Mouse (Mus musculus): ENCODE data around the gene Tmem150b. TPM values are rescaled to one million over a fixed set of nuclear protein-coding genes. Genes with fewer than 3 reads are reported as not detected.

Gene Tmem150b
- polyA plus RNA-seq, 1 experiment from 2014 or later, result 0.18 TPM

DNA sequence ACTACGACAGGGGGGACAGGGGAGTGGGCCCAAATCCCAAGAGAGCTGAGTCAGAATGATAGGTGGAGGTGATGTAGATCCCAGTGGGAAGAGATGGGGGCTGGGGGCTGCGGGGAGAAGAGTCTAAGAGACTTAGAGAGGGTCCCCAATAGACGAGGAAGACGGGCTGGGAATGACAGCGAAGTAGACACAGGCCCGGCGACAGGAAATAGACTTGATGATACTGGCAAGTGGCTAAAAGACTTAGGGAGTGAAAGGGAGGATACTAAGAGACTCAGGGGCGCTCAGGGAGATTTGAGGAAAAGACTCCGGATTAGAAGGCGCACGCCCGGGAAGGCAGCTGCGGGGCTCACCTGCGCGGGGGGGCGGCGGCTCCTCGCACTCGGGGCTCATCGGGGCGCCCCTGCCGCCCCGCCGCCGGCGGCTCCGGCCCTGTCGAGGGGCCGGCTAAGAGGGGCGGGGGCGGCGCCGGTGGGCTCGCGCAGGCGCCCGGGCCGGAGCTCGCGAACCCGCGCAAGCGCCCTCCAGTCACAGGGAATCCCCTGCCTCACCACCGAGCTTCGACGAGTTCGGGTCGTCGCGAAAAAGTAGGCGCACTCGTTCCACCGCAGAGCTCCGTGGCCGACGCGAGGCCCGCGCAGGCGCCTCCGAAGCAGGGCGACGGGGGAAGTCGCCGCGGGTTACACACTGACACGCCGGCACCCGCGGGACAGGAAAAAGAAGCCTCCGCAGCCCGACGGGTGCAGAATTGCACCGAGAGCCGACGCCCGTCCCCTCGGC is 66.7 kb downstream of the Tmem150b start:
- peak; percentile 75 for ATAC-seq (ENCODE audit: low FRiP score, low read depth)
- Histone ChIP-seq H3K4me3 (peak overlapping the region; percentile 90), H3K4me2 (replicated peaks) (peak overlapping the region; percentile 87), H3K4me1 (peaks cover 34% of the 10 kb centered on the region), H3K27me3 (no peaks in the 10 kb centered on the region), H3K9me3 (no peaks in the 10 kb centered on the region), H3K27ac (replicated peaks) (peak overlapping the region; percentile 95), H3K9ac (replicated peaks) (peak overlapping the region; percentile 95), H3K36me3 (peaks cover 18% of the 10 kb centered on the region)
- WGBS, result under 1% methylated on average over 64 of the region's 78 CpGs

DNA sequence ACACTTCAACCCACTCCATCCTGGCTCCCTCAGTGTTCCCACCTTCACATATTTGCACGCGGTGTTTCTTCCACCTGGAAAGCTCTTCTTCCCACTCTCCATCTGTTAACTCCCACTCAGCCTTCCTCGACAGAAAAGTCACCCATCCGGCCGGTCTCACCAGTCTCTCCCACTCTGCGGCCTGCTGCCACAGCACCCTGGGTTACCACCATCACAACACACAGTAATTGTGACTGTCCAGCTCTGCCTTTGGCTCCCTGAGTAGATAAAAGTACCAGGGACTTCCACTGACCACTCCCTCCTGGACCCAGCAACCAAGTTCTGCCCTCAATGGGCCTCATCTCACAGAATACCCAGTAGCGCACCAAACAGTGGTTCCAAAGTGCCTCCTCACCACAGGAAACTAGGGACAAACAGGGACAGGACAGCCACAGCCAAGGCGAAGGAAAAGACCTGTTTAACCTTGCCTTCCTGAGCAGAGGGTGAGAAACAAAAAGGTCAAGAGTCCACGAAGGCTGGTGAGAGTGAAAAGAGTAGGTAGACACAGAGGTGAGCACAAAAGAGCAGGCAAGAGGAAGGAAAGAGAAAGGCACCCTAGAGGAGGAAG is 67.4 kb downstream of the Tmem150b start:
- no peaks in the 10 kb centered on the region for H3K9me3 ChIP-seq
- 61% methylated on average over 9 of the region's 9 CpGs for WGBS
- peak overlapping the region; percentile 95 for H3K9ac ChIP-seq (replicated peaks)
- H3K27ac ChIP-seq (replicated peaks), result peak overlapping the region; percentile 95; the same call in 1 of the 2 replicates
- H3K4me2 ChIP-seq (replicated peaks), result peak overlapping the region; percentile 87
- ATAC-seq (ENCODE audit: low FRiP score, low read depth), result no peak
- H3K4me1 ChIP-seq, result peaks cover 34% of the 10 kb centered on the region
- H3K27me3 ChIP-seq, result no peaks in the 10 kb centered on the region
- peak overlapping the region; percentile 90 for H3K4me3 ChIP-seq
- H3K36me3 ChIP-seq, result peaks cover 20% of the 10 kb centered on the region

Other genes starting within 250 kb of the Tmem150b start
- gene Ppp1r12c, start 223.6 kb downstream of the Tmem150b start, polyA plus RNA-seq (2016; fragmentation: Nextera tagmentation; extraction: Ambion mirVana), result 61.2 and 67.3 TPM in 2 replicates
- gene Tnnt1, start 208.9 kb downstream of the Tmem150b start, polyA plus RNA-seq (2016; fragmentation: Nextera tagmentation; extraction: Ambion mirVana), result 10.9 and 11.1 TPM in 2 replicates
- gene Tnni3, start 201.0 kb downstream of the Tmem150b start, polyA plus RNA-seq (2016; fragmentation: Nextera tagmentation; extraction: Ambion mirVana), result 1.9 and 3.3 TPM in 2 replicates
- gene Dnaaf3, start 192.8 kb downstream of the Tmem150b start, polyA plus RNA-seq (2016; fragmentation: Nextera tagmentation; extraction: Ambion mirVana), result 1.9 and 2.1 TPM in 2 replicates
- 30.9 and 33.8 TPM in 2 replicates for gene Syt5, start 177.7 kb downstream of the Tmem150b start, polyA plus RNA-seq (2016; fragmentation: Nextera tagmentation; extraction: Ambion mirVana)
- 0.10 and 0.14 TPM in 2 replicates for gene Ptprh, start 121.2 kb downstream of the Tmem150b start, polyA plus RNA-seq (2016; fragmentation: Nextera tagmentation; extraction: Ambion mirVana)
- 2.8 TPM in 2 replicates for gene Tmem86b, start 93.8 kb downstream of the Tmem150b start, polyA plus RNA-seq (2016; fragmentation: Nextera tagmentation; extraction: Ambion mirVana)
- gene Ppp6r1, start 66.2 kb downstream of the Tmem150b start, polyA plus RNA-seq (2016; fragmentation: Nextera tagmentation; extraction: Ambion mirVana), result 13.8 and 13.9 TPM in 2 replicates
- 111 and 113 TPM in 2 replicates for gene Hspbp1, start 40.2 kb downstream of the Tmem150b start, polyA plus RNA-seq (2016; fragmentation: Nextera tagmentation; extraction: Ambion mirVana)
- 5.4 and 5.7 TPM in 2 replicates for gene Brsk1, start 34.6 kb downstream of the Tmem150b start, polyA plus RNA-seq (2016; fragmentation: Nextera tagmentation; extraction: Ambion mirVana)
- 89.3 and 91.6 TPM in 2 replicates for gene Kmt5c, start 14.9 kb upstream of the Tmem150b start, polyA plus RNA-seq (2016; fragmentation: Nextera tagmentation; extraction: Ambion mirVana)
- gene Cox6b2, start 27.8 kb upstream of the Tmem150b start, polyA plus RNA-seq (2016; fragmentation: Nextera tagmentation; extraction: Ambion mirVana), result 33.7 and 45.8 TPM in 2 replicates
- gene Fam71e2, start 46.1 kb upstream of the Tmem150b start, polyA plus RNA-seq (2016; fragmentation: Nextera tagmentation; extraction: Ambion mirVana), result not detected in 2 replicates
- gene Il11, start 57.6 kb upstream of the Tmem150b start, polyA plus RNA-seq (2016; fragmentation: Nextera tagmentation; extraction: Ambion mirVana), result 0.36 and 0.38 TPM in 2 replicates
- not detected in 2 replicates for gene Tmem190, start 57.7 kb upstream of the Tmem150b start, polyA plus RNA-seq (2016; fragmentation: Nextera tagmentation; extraction: Ambion mirVana)
- 2.5 TPM in 2 replicates for gene Tmem238, start 64.4 kb upstream of the Tmem150b start, polyA plus RNA-seq (2016; fragmentation: Nextera tagmentation; extraction: Ambion mirVana)
- gene Rpl28, start 67.6 kb upstream of the Tmem150b start, polyA plus RNA-seq (2016; fragmentation: Nextera tagmentation; extraction: Ambion mirVana), result 300 and 313 TPM in 2 replicates
- gene Ube2s, start 87.3 kb upstream of the Tmem150b start, polyA plus RNA-seq (2016; fragmentation: Nextera tagmentation; extraction: Ambion mirVana), result 384 TPM in 2 replicates
- gene Shisa7, start 119.4 kb upstream of the Tmem150b start, polyA plus RNA-seq (2016; fragmentation: Nextera tagmentation; extraction: Ambion mirVana), result 3.3 and 4.7 TPM in 2 replicates
- 4.6 and 5.1 TPM in 2 replicates for gene Isoc2b, start 145.0 kb upstream of the Tmem150b start, polyA plus RNA-seq (2016; fragmentation: Nextera tagmentation; extraction: Ambion mirVana)
- gene Isoc2a, start 151.9 kb upstream of the Tmem150b start, polyA plus RNA-seq (2016; fragmentation: Nextera tagmentation; extraction: Ambion mirVana), result 0.68 and 0.80 TPM in 2 replicates
- gene Gm36210, start 181.3 kb upstream of the Tmem150b start, polyA plus RNA-seq (2016; fragmentation: Nextera tagmentation; extraction: Ambion mirVana), result not detected in 2 replicates
- 4.7 and 4.9 TPM in 2 replicates for gene Zfp628, start 190.0 kb upstream of the Tmem150b start, polyA plus RNA-seq (2016; fragmentation: Nextera tagmentation; extraction: Ambion mirVana)
- 15.1 and 16.6 TPM in 2 replicates for gene Nat14, start 196.8 kb upstream of the Tmem150b start, polyA plus RNA-seq (2016; fragmentation: Nextera tagmentation; extraction: Ambion mirVana)
- 1.6 and 2.0 TPM in 2 replicates for gene Ssc5d, start 200.5 kb upstream of the Tmem150b start, polyA plus RNA-seq (2016; fragmentation: Nextera tagmentation; extraction: Ambion mirVana)
- 0.18 TPM in 1 of 2 replicates, not detected in the other for gene Sbk2, start 239.2 kb upstream of the Tmem150b start, polyA plus RNA-seq (2016; fragmentation: Nextera tagmentation; extraction: Ambion mirVana)
- gene Sbk3, start 245.9 kb upstream of the Tmem150b start, polyA plus RNA-seq (2016; fragmentation: Nextera tagmentation; extraction: Ambion mirVana), result 0.14 TPM in 1 of 2 replicates, not detected in the other